10 mouse cellular contexts compared by ENCODE assay signal in genomic region chr3:149173537-149173936, GRCm38 (mm10).
DNase-seq lines count a peak whose midpoint lies in the region; ATAC-seq and TF ChIP-seq lines count a peak whose summit lies in the region.
"Had no signal": no experiment of that assay in that cellular context is flagged by ENCODE, and none has a peak within 500 bp of the region (broad histone marks: within the 10 kb centered on the region; RNA-seq: fewer than 3 reads in every experiment).

No protein-coding gene starts in this region.

- TF ChIP-seq CTCF in lung, postnatal 0 days (IDR thresholded peaks at IDR 0.05): no peak

- DNase-seq in kidney, adult 8-10 months: no peak
- peak; percentile 11 for DNase-seq in ZHBTc4 (ENCODE audit: low read depth, low spot score)
- peak; percentile 50 for DNase-seq in lung, postnatal 0 days (ENCODE audit: low spot score)
- DNase-seq in adrenal gland, postnatal 14 days: no peak
- no peak for DNase-seq in forebrain, embryonic 11.5 days (ENCODE audit: low spot score)
- DNase-seq: gastrocnemius, postnatal 36 days; layer of hippocampus, adult 9-11 months; midbrain, embryonic 14.5 days had no signal

- TF ChIP-seq EP300 in lung, postnatal 0 days (IDR thresholded peaks at IDR 0.05): no peak

- no peak for ATAC-seq in kidney, embryonic 15.5 days (replicated peaks; ENCODE audit: low FRiP score)
- ATAC-seq in embryonic facial prominence, embryonic 15.5 days (ENCODE audit: insufficient number of reproducible peaks, low FRiP score, low TSS enrichment, low read depth): no peak
- ATAC-seq in lung, postnatal 0 days: no peak; the same call in 1 of the 2 replicates
- no peak for ATAC-seq in forebrain, embryonic 11.5 days (replicated peaks; ENCODE audit: low FRiP score)

- H3K4me3 ChIP-seq in kidney, embryonic 15.5 days (replicated peaks): no peak overlapping the region
- peak overlapping the region; percentile 3; the same call in 1 of the 2 replicates for H3K4me3 ChIP-seq in embryonic facial prominence, embryonic 15.5 days (replicated peaks)
- H3K4me3 ChIP-seq in lung, postnatal 0 days (ENCODE audit: low read depth, low read length): no peak overlapping the region
- H3K4me3 ChIP-seq in forebrain, embryonic 11.5 days (ENCODE audit: low read depth, low read length): no peak overlapping the region

- H3K9me3 ChIP-seq in kidney, embryonic 15.5 days (replicated peaks): no peaks in the 10 kb centered on the region
- no peaks in the 10 kb centered on the region for H3K9me3 ChIP-seq in embryonic facial prominence, embryonic 15.5 days (replicated peaks)
- no peaks in the 10 kb centered on the region for H3K9me3 ChIP-seq in lung, postnatal 0 days (ENCODE audit: low read length)
- H3K9me3 ChIP-seq in forebrain, embryonic 11.5 days (ENCODE audit: control insufficient read depth, low read length): no peaks in the 10 kb centered on the region

- H3K27ac ChIP-seq in kidney, embryonic 15.5 days: no peak overlapping the region
- peak overlapping the region; percentile 22; the same call in 1 of the 2 replicates for H3K27ac ChIP-seq in embryonic facial prominence, embryonic 15.5 days (replicated peaks)
- H3K27ac ChIP-seq in lung, postnatal 0 days (ENCODE audit: low read length): no peak overlapping the region
- no peak overlapping the region for H3K27ac ChIP-seq in forebrain, embryonic 11.5 days (ENCODE audit: low read depth, low read length)

- no peak overlapping the region for H3K9ac ChIP-seq in kidney, embryonic 15.5 days
- H3K9ac ChIP-seq in embryonic facial prominence, embryonic 15.5 days: no peak overlapping the region
- no peak overlapping the region for H3K9ac ChIP-seq in lung, postnatal 0 days (replicated peaks; ENCODE audit: low read depth)
- no peak overlapping the region for H3K9ac ChIP-seq in forebrain, embryonic 11.5 days (ENCODE audit: low read length)

- 0 out of 2 replicates have a peak, but pooled peaks cover 5% of the 10 kb centered on the region for H3K4me1 ChIP-seq in kidney, embryonic 15.5 days
- H3K4me1 ChIP-seq in embryonic facial prominence, embryonic 15.5 days: peaks cover 5% of the 10 kb centered on the region; the same call in 1 of the 2 replicates
- peaks cover 5% of the 10 kb centered on the region; the same call in 1 of the 2 replicates for H3K4me1 ChIP-seq in lung, postnatal 0 days (ENCODE audit: insufficient read depth, low read depth, low read length)
- no peaks in the 10 kb centered on the region; the same call in 1 of the 2 replicates for H3K4me1 ChIP-seq in forebrain, embryonic 11.5 days (replicated peaks; ENCODE audit: control insufficient read depth, insufficient read depth, low read length)

- no peaks in the 10 kb centered on the region for H3K36me3 ChIP-seq in kidney, embryonic 15.5 days
- H3K36me3 ChIP-seq in embryonic facial prominence, embryonic 15.5 days: no peaks in the 10 kb centered on the region
- H3K36me3 ChIP-seq in lung, postnatal 0 days (ENCODE audit: insufficient read depth, low read length): no peaks in the 10 kb centered on the region
- no peaks in the 10 kb centered on the region for H3K36me3 ChIP-seq in forebrain, embryonic 11.5 days (ENCODE audit: control insufficient read depth, insufficient read depth, low read length)

- H3K27me3 ChIP-seq in kidney, embryonic 15.5 days: no peaks in the 10 kb centered on the region
- no peaks in the 10 kb centered on the region for H3K27me3 ChIP-seq in embryonic facial prominence, embryonic 15.5 days
- no peaks in the 10 kb centered on the region for H3K27me3 ChIP-seq in lung, postnatal 0 days (replicated peaks; ENCODE audit: insufficient read depth, low read length)
- H3K27me3 ChIP-seq in forebrain, embryonic 11.5 days (ENCODE audit: control insufficient read depth, insufficient read depth, low read length): no peaks in the 10 kb centered on the region

- 55% methylated on average over 10 of the region's 10 CpGs for WGBS in kidney, embryonic 15.5 days
- WGBS in embryonic facial prominence, embryonic 15.5 days: 20% methylated on average over 10 of the region's 10 CpGs
- 25% methylated on average over 10 of the region's 10 CpGs for WGBS in lung, postnatal 0 days
- 53% methylated on average over 10 of the region's 10 CpGs for WGBS in forebrain, embryonic 11.5 days

- H3K4me2 ChIP-seq in kidney, embryonic 15.5 days: peak overlapping the region; percentile 7; the same call in 1 of the 2 replicates
- H3K4me2 ChIP-seq in embryonic facial prominence, embryonic 15.5 days (replicated peaks): peak overlapping the region; percentile 39
- peak overlapping the region; percentile 14; the same call in 1 of the 2 replicates for H3K4me2 ChIP-seq in lung, postnatal 0 days (replicated peaks; ENCODE audit: low read depth, low read length)
- no peak overlapping the region for H3K4me2 ChIP-seq in forebrain, embryonic 11.5 days (ENCODE audit: low read depth, low read length, severe bottlenecking)

Comparison
In these comparisons a context has a peak if more than half of its experiments do, and no peak if none do; other contexts are left out.
1. DNase-seq: peak in ZHBTc4 (single experiment) and lung, postnatal 0 days (single experiment); none in kidney, adult 8-10 months (0 of 2), adrenal gland, postnatal 14 days (single experiment) and forebrain, embryonic 11.5 days (single experiment).